ENCODE assay signal across 8 mouse cellular contexts in the genomic region with DNA sequence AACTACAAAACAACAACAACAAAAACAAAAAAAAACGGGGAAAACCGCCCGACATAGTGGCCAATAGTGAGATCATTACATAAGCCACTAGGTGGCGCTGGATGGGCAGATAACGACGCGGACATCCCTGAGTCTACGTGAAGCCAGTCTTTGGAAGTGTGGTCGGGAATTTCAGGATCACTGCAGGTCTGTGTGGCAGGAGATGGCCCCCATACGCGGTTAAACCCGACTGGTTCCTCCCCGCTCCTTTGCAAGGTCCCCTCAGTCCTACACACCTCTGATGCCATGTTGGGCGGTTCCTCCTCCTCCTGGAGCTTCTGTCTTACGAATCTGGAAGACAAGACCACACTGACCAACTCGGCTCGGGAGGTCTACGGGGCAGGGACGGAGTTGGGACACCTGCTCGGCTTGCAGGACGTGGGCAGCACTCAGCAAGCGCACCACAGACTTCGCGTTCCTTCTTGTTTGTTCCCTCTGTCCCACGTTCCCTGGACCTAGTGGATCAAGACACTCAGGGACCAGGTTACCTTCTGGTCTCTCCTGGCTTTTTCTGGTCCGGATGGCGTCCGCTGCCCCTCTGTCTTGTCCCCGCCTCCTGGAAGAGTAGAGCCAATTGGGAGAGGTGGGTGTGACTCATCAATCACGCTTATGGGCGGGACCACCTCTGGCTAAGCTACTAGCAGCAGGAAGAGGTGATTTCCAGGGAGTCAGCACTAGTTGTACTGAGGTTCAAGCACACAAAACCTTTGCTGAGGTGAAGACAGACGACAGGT. TPM values are rescaled to one million over a fixed set of nuclear protein-coding genes. Genes with fewer than 3 reads are reported as not detected.
DNase-seq lines count a peak whose midpoint lies in the region; ATAC-seq lines count a peak whose summit lies in the region.

No protein-coding gene starts in this region.

- H3K27me3 ChIP-seq in hindbrain, embryonic 11.5 days (ENCODE audit: control insufficient read depth, insufficient read depth, low read length), result no peaks in the 10 kb centered on the region

- DNase-seq in MN1 (ENCODE audit: low spot score), result peak; percentile 95
- peak; percentile 87 for DNase-seq in cerebellum, adult 9-10 months
- DNase-seq in frontal cortex, adult 2 months (ENCODE audit: extremely low spot score in 1 of 2, low spot score in 1 of 2), result peak; percentile 72 to 84
- DNase-seq in hindbrain, embryonic 11.5 days (ENCODE audit: low spot score), result peak; percentile 89
- DNase-seq in layer of hippocampus, postnatal 10 days (ENCODE audit: low spot score in 2 of 2), result peak; percentile 69 to 74
- DNase-seq in lung, postnatal 10 days, result peak; percentile 95
- peak; percentile 83 for DNase-seq in ovary, postnatal 36 days (ENCODE audit: low spot score)
- peak; percentile 79 for DNase-seq in thymus, postnatal 25 days

- H3K4me1 ChIP-seq in hindbrain, embryonic 11.5 days (replicated peaks; ENCODE audit: control insufficient read depth, insufficient read depth, low read length), result no peaks in the 10 kb centered on the region

- peak overlapping the region; percentile 61 for H3K27ac ChIP-seq in hindbrain, embryonic 11.5 days (ENCODE audit: low read depth, low read length)

- H3K9me3 ChIP-seq in hindbrain, embryonic 11.5 days (ENCODE audit: control insufficient read depth, low read length), result no peaks in the 10 kb centered on the region

- ATAC-seq in hindbrain, embryonic 11.5 days (ENCODE audit: low FRiP score), result peak; percentile 92

- no peaks in the 10 kb centered on the region for H3K36me3 ChIP-seq in hindbrain, embryonic 11.5 days (ENCODE audit: control insufficient read depth, insufficient read depth, low read length)

- peak overlapping the region; percentile 79 for H3K4me2 ChIP-seq in hindbrain, embryonic 11.5 days (replicated peaks; ENCODE audit: low read depth, low read length)

- peak overlapping the region; percentile 52 for H3K9ac ChIP-seq in hindbrain, embryonic 11.5 days (ENCODE audit: low read depth, low read length)

- WGBS in hindbrain, embryonic 11.5 days, result under 1% methylated on average over 32 of the region's 32 CpGs

- H3K4me3 ChIP-seq in hindbrain, embryonic 11.5 days (ENCODE audit: low read depth, low read length), result peak overlapping the region; percentile 59

RNA-seq across cellular contexts. Expression of a gene that starts 5.1 kb away (rescaled TPM):
- 25.0 and 29.6 TPM in 2 replicates for polyA plus RNA-seq in frontal cortex, adult 2 months (2012; rRNA removed)
- 26.0 and 34.1 TPM in 2 replicates for polyA plus RNA-seq in hindbrain, embryonic 11.5 days (2014; fragmentation: Nextera tagmentation; extraction: Ambion mirVana)
- 10 to 100 TPM; 22.0 to 23.5 TPM for total RNA-seq in layer of hippocampus, postnatal 10 days (2021)

RNA-seq across cellular contexts. Expression of a gene that starts 5.1 kb away (rescaled TPM):
- polyA plus RNA-seq in frontal cortex, adult 2 months (2012; rRNA removed), result 41.8 and 44.8 TPM in 2 replicates
- polyA plus RNA-seq in hindbrain, embryonic 11.5 days (2014; fragmentation: Nextera tagmentation; extraction: Ambion mirVana), result 42.2 and 44.8 TPM in 2 replicates
- 10 to 100 TPM; 34.4 to 34.7 TPM for total RNA-seq in layer of hippocampus, postnatal 10 days (2021)

RNA-seq across cellular contexts. Expression of a gene that starts 21.1 kb away (rescaled TPM):
- 18.3 and 22.1 TPM in 2 replicates for polyA plus RNA-seq in frontal cortex, adult 2 months (2012; rRNA removed)
- polyA plus RNA-seq in hindbrain, embryonic 11.5 days (2014; fragmentation: Nextera tagmentation; extraction: Ambion mirVana), result 33.2 and 35.0 TPM in 2 replicates
- 10 to 100 TPM; 15.6 to 15.9 TPM for total RNA-seq in layer of hippocampus, postnatal 10 days (2021)

RNA-seq across cellular contexts. Expression of a gene that starts 49.2 kb away (rescaled TPM):
- polyA plus RNA-seq in frontal cortex, adult 2 months (2012; rRNA removed), result 32.1 and 34.5 TPM in 2 replicates
- 61.5 and 63.7 TPM in 2 replicates for polyA plus RNA-seq in hindbrain, embryonic 11.5 days (2014; fragmentation: Nextera tagmentation; extraction: Ambion mirVana)
- total RNA-seq in layer of hippocampus, postnatal 10 days (2021), result 10 to 100 TPM; 41.1 to 41.8 TPM

Comparison
In these comparisons a context has a peak if more than half of its experiments do, and no peak if none do; other contexts are left out.
1. Peak in every context shown above with its lines: DNase-seq, ATAC-seq, H3K4me3 ChIP-seq and H3K27ac ChIP-seq.